Mouse (Mus musculus): Measurements from ENCODE around the gene Cebpg. TPM values are rescaled to one million over a fixed set of nuclear protein-coding genes. Genes with fewer than 3 reads are reported as not detected.

Gene Cebpg
- polyA plus RNA-seq, 1 experiment = 12.8 TPM

GRCm38 (mm10) chr7:35040176-35040972, 16.0 kb downstream of the Cebpg start:
- Histone ChIP-seq H3K9me3 (no peaks in the 10 kb centered on the region), H3K27me3 (replicated peaks) (no peaks in the 10 kb centered on the region), H3K36me3 (replicated peaks; ENCODE audit: low read length) (peaks cover 100% of the 10 kb centered on the region), H3K4me1 (peaks cover 68% of the 10 kb centered on the region), H3K4me3 (replicated peaks) (no peak overlapping the region)
- TF ChIP-seq GATA1 (IDR thresholded peaks at IDR 0.05; ENCODE audit: borderline replicate concordance, low read length) (no peak), FLI1 (IDR thresholded peaks at IDR 0.05; ENCODE audit: low read length) (no peak)

- H3K9me3 ChIP-seq = no peaks in the 10 kb centered on the region
- TF ChIP-seq FLI1 (IDR thresholded peaks at IDR 0.05; ENCODE audit: low read length) (no peak), GATA1 (IDR thresholded peaks at IDR 0.05; ENCODE audit: borderline replicate concordance, low read length) (no peak)
- H3K4me1 ChIP-seq = peaks cover 70% of the 10 kb centered on the region
- no peak overlapping the region for H3K4me3 ChIP-seq (replicated peaks)
- no peaks in the 10 kb centered on the region for H3K27me3 ChIP-seq (replicated peaks)
- peaks cover 100% of the 10 kb centered on the region for H3K36me3 ChIP-seq (replicated peaks; ENCODE audit: low read length)
Observed at GRCm38 (mm10) chr7:35037408-35037807, 19.0 kb downstream of the Cebpg start.

GRCm38 (mm10) chr7:35036266-35036731, 20.1 kb downstream of the Cebpg start:
- H3K27me3 ChIP-seq (replicated peaks) = no peaks in the 10 kb centered on the region
- H3K4me1 ChIP-seq = peaks cover 65% of the 10 kb centered on the region
- no peak overlapping the region for H3K4me3 ChIP-seq (replicated peaks)
- no peaks in the 10 kb centered on the region for H3K9me3 ChIP-seq
- TF ChIP-seq GATA1 (IDR thresholded peaks at IDR 0.05; ENCODE audit: borderline replicate concordance, low read length) = no peak
- TF ChIP-seq FLI1 (IDR thresholded peaks at IDR 0.05; ENCODE audit: low read length) = no peak
- peaks cover 100% of the 10 kb centered on the region for H3K36me3 ChIP-seq (replicated peaks; ENCODE audit: low read length)

GRCm38 (mm10) chr7:35035565-35035964, 20.8 kb downstream of the Cebpg start:
- no peaks in the 10 kb centered on the region for H3K27me3 ChIP-seq (replicated peaks)
- peaks cover 65% of the 10 kb centered on the region for H3K4me1 ChIP-seq
- H3K4me3 ChIP-seq (replicated peaks) = no peak overlapping the region
- no peaks in the 10 kb centered on the region for H3K9me3 ChIP-seq
- TF ChIP-seq FLI1 (IDR thresholded peaks at IDR 0.05; ENCODE audit: low read length) (no peak), GATA1 (IDR thresholded peaks at IDR 0.05; ENCODE audit: borderline replicate concordance, low read length) (no peak)
- peaks cover 98% of the 10 kb centered on the region for H3K36me3 ChIP-seq (replicated peaks; ENCODE audit: low read length)

- H3K4me1 ChIP-seq = peaks cover 65% of the 10 kb centered on the region
- H3K4me3 ChIP-seq (replicated peaks) = no peak overlapping the region
- peaks cover 98% of the 10 kb centered on the region for H3K36me3 ChIP-seq (replicated peaks; ENCODE audit: low read length)
- H3K9me3 ChIP-seq = no peaks in the 10 kb centered on the region
- no peaks in the 10 kb centered on the region for H3K27me3 ChIP-seq (replicated peaks)
- TF ChIP-seq FLI1 (IDR thresholded peaks at IDR 0.05; ENCODE audit: low read length) = no peak
- no peak for TF ChIP-seq GATA1 (IDR thresholded peaks at IDR 0.05; ENCODE audit: borderline replicate concordance, low read length)
Observed at GRCm38 (mm10) chr7:35035141-35035553, 21.2 kb downstream of the Cebpg start.

GRCm38 (mm10) chr7:35030567-35030966, 25.8 kb downstream of the Cebpg start:
- no peaks in the 10 kb centered on the region for H3K9me3 ChIP-seq
- peaks cover 76% of the 10 kb centered on the region for H3K36me3 ChIP-seq (replicated peaks; ENCODE audit: low read length)
- peak overlapping the region; percentile 62 for H3K4me3 ChIP-seq (replicated peaks)
- TF ChIP-seq FLI1 (IDR thresholded peaks at IDR 0.05; ENCODE audit: low read length) (no peak), GATA1 (IDR thresholded peaks at IDR 0.05; ENCODE audit: borderline replicate concordance, low read length) (no peak)
- peaks cover 76% of the 10 kb centered on the region for H3K4me1 ChIP-seq
- no peaks in the 10 kb centered on the region for H3K27me3 ChIP-seq (replicated peaks)

- no peaks in the 10 kb centered on the region for H3K9me3 ChIP-seq
- peaks cover 76% of the 10 kb centered on the region for H3K36me3 ChIP-seq (replicated peaks; ENCODE audit: low read length)
- peak overlapping the region; percentile 62 for H3K4me3 ChIP-seq (replicated peaks)
- peaks cover 67% of the 10 kb centered on the region for H3K4me1 ChIP-seq
- no peak for TF ChIP-seq FLI1 (IDR thresholded peaks at IDR 0.05; ENCODE audit: low read length)
- TF ChIP-seq GATA1 (IDR thresholded peaks at IDR 0.05; ENCODE audit: borderline replicate concordance, low read length) = no peak
- H3K27me3 ChIP-seq (replicated peaks) = no peaks in the 10 kb centered on the region
Observed at GRCm38 (mm10) chr7:35029648-35030047, 26.7 kb downstream of the Cebpg start.

- peaks cover 62% of the 10 kb centered on the region for H3K4me1 ChIP-seq
- H3K4me3 ChIP-seq (replicated peaks) = peak overlapping the region; percentile 13
- TF ChIP-seq GATA1 (IDR thresholded peaks at IDR 0.05; ENCODE audit: borderline replicate concordance, low read length) (no peak), FLI1 (IDR thresholded peaks at IDR 0.05; ENCODE audit: low read length) (no peak)
- no peaks in the 10 kb centered on the region for H3K9me3 ChIP-seq
- H3K27me3 ChIP-seq (replicated peaks) = no peaks in the 10 kb centered on the region
- peaks cover 72% of the 10 kb centered on the region for H3K36me3 ChIP-seq (replicated peaks; ENCODE audit: low read length)
Observed at GRCm38 (mm10) chr7:35029228-35029627, 27.1 kb downstream of the Cebpg start.

GRCm38 (mm10) chr7:35028559-35028958, 27.8 kb downstream of the Cebpg start:
- TF ChIP-seq GATA1 (IDR thresholded peaks at IDR 0.05; ENCODE audit: borderline replicate concordance, low read length) (no peak), FLI1 (IDR thresholded peaks at IDR 0.05; ENCODE audit: low read length) (no peak)
- Histone ChIP-seq H3K9me3 (no peaks in the 10 kb centered on the region), H3K27me3 (replicated peaks) (no peaks in the 10 kb centered on the region), H3K36me3 (replicated peaks; ENCODE audit: low read length) (peaks cover 68% of the 10 kb centered on the region), H3K4me3 (replicated peaks) (peak overlapping the region; percentile 13), H3K4me1 (peaks cover 58% of the 10 kb centered on the region)

- Histone ChIP-seq H3K27me3 (replicated peaks) (no peaks in the 10 kb centered on the region), H3K36me3 (replicated peaks; ENCODE audit: low read length) (peaks cover 67% of the 10 kb centered on the region), H3K9me3 (no peaks in the 10 kb centered on the region), H3K4me3 (replicated peaks) (peak overlapping the region; percentile 56), H3K4me1 (peaks cover 59% of the 10 kb centered on the region)
- TF ChIP-seq GATA1 (IDR thresholded peaks at IDR 0.05; ENCODE audit: borderline replicate concordance, low read length) (no peak), FLI1 (IDR thresholded peaks at IDR 0.05; ENCODE audit: low read length) (no peak)
Observed at GRCm38 (mm10) chr7:35027801-35028420, 28.5 kb downstream of the Cebpg start.
